Mouse (Mus musculus): Measurements from ENCODE around the gene Gja5.

- peak; percentile 98 for TF ChIP-seq CTCF (IDR thresholded peaks at IDR 0.05)
- no peak for TF ChIP-seq EP300 (IDR thresholded peaks at IDR 0.05)
Observed at GRCm38 (mm10) chr3:96936241-96936640, 31.7 kb downstream of the Gja5 start.
